Comparison of ENCODE assay signal across 24 mouse cellular contexts in the genomic region with DNA sequence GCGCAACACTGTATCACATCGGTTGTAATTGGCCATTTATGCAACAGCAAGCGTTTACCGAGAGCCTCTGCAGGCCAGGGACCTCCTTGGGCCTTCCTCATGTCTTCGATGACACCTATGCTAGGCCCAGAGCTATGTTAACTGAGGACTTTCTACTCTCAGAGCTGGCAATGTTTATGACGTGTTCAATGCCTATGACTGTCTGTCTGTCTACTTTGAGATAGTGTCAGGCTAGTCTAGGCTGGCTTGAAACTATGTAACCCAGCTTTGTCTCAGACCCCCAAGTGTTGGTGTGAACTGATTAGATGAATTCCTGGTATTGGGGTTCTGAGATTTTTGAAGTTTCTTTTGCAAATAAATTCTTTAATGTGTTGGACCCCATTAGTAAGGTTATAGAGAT.
A peak's percentile ranks its signal among the peaks of the same experiment; 100 is the strongest.
DNase-seq lines count a peak whose midpoint lies in the region; ATAC-seq and TF ChIP-seq lines count a peak whose summit lies in the region.
"Had no signal": no experiment of that assay in that cellular context is flagged by ENCODE, and none has a peak within 500 bp of the region (broad histone marks: within the 10 kb centered on the region; RNA-seq: fewer than 3 reads in every experiment).

No protein-coding gene starts in this region.

- H3K36me3 ChIP-seq in embryonic facial prominence, embryonic 15.5 days: no peaks in the 10 kb centered on the region
- peaks cover 50% of the 10 kb centered on the region for H3K36me3 ChIP-seq in embryonic facial prominence, embryonic 10.5 days (replicated peaks)
- H3K36me3 ChIP-seq in kidney, embryonic 15.5 days: 0 out of 2 replicates have a peak, but pooled peaks cover 3% of the 10 kb centered on the region
- peaks cover 0 to 29% of the 10 kb centered on the region in 2 experiments; a peak in 3 of 4 replicates for H3K36me3 ChIP-seq in MEL (ENCODE audit: control insufficient read depth in 1 of 2, insufficient read depth in 2 of 2, low read length in 2 of 2)
- H3K36me3 ChIP-seq in liver, embryonic 15.5 days (replicated peaks): peaks cover 5% of the 10 kb centered on the region
- H3K36me3 ChIP-seq: lung, embryonic 15.5 days; midbrain, embryonic 15.5 days; neural tube, embryonic 13.5 days had no signal

- TF ChIP-seq POLR2A in MEL (IDR thresholded peaks at IDR 0.05; ENCODE audit: control insufficient read depth in 1 of 2, insufficient read depth in 1 of 2, low read depth in 1 of 2, low read length in 2 of 2, poor library complexity in 1 of 2): no peak

- peaks cover 15% of the 10 kb centered on the region for H3K79me2 ChIP-seq in MEL (ENCODE audit: control insufficient read depth, insufficient read depth, low read length, poor library complexity)

- H3K4me1 ChIP-seq in embryonic facial prominence, embryonic 15.5 days: peaks cover 83% of the 10 kb centered on the region
- peaks cover 88% of the 10 kb centered on the region for H3K4me1 ChIP-seq in embryonic facial prominence, embryonic 10.5 days
- peaks cover 35% of the 10 kb centered on the region for H3K4me1 ChIP-seq in kidney, embryonic 15.5 days
- peaks cover 22 to 25% of the 10 kb centered on the region in 2 experiments for H3K4me1 ChIP-seq in MEL (ENCODE audit: control insufficient read depth in 1 of 2, insufficient read depth in 2 of 2, low read length in 2 of 2)
- H3K4me1 ChIP-seq in liver, embryonic 15.5 days (replicated peaks): peaks cover 61% of the 10 kb centered on the region

- H3K9ac ChIP-seq in embryonic facial prominence, embryonic 15.5 days: no peak overlapping the region
- no peak overlapping the region for H3K9ac ChIP-seq in kidney, embryonic 15.5 days
- H3K9ac ChIP-seq in MEL (ENCODE audit: control insufficient read depth, low read depth, low read length, poor library complexity, severe bottlenecking): no peak overlapping the region
- no peak overlapping the region for H3K9ac ChIP-seq in liver, embryonic 15.5 days
- H3K9ac ChIP-seq: hindbrain, embryonic 12.5 days; limb, embryonic 12.5 days; lung, embryonic 15.5 days; midbrain, embryonic 15.5 days; neural tube, embryonic 13.5 days had no signal

- no peaks in the 10 kb centered on the region for H3K9me3 ChIP-seq in embryonic facial prominence, embryonic 15.5 days (replicated peaks)
- H3K9me3 ChIP-seq in embryonic facial prominence, embryonic 10.5 days: no peaks in the 10 kb centered on the region
- no peaks in the 10 kb centered on the region for H3K9me3 ChIP-seq in kidney, embryonic 15.5 days (replicated peaks)
- H3K9me3 ChIP-seq in MEL (replicated peaks; ENCODE audit: insufficient read depth, low read length): no peaks in the 10 kb centered on the region
- no peaks in the 10 kb centered on the region for H3K9me3 ChIP-seq in liver, embryonic 15.5 days (replicated peaks)
- H3K9me3 ChIP-seq: hindbrain, embryonic 12.5 days; limb, embryonic 12.5 days; lung, embryonic 15.5 days; midbrain, embryonic 15.5 days; neural tube, embryonic 13.5 days had no signal

- peak overlapping the region; percentile 44; the same call in 1 of the 2 replicates for H3K27ac ChIP-seq in embryonic facial prominence, embryonic 15.5 days (replicated peaks)
- H3K27ac ChIP-seq in embryonic facial prominence, embryonic 10.5 days (replicated peaks): no peak overlapping the region
- H3K27ac ChIP-seq in kidney, embryonic 15.5 days: 0 out of 2 replicates have a peak overlapping the region, but pooled peaks have one; percentile 14
- 0 out of 2 replicates have a peak overlapping the region, but pooled peaks have one; percentile 4 for H3K27ac ChIP-seq in MEL (ENCODE audit: control insufficient read depth, low read depth, low read length)
- no peak overlapping the region for H3K27ac ChIP-seq in liver, embryonic 15.5 days (replicated peaks)
- H3K27ac ChIP-seq: gastrocnemius, adult 2 months; hindbrain, embryonic 12.5 days; midbrain, embryonic 15.5 days had no signal

- TF ChIP-seq EP300 in MEL (IDR thresholded peaks at IDR 0.05; ENCODE audit: low read depth in 1 of 2, low read length in 2 of 2): no peak

- ATAC-seq in embryonic facial prominence, embryonic 15.5 days (ENCODE audit: insufficient number of reproducible peaks, low FRiP score, low TSS enrichment, low read depth): no peak
- ATAC-seq in kidney, embryonic 15.5 days (replicated peaks; ENCODE audit: low FRiP score): no peak
- ATAC-seq in liver, embryonic 15.5 days (ENCODE audit: insufficient read depth): peak; percentile 29; the same call in 1 of the 2 replicates
- ATAC-seq: midbrain, embryonic 15.5 days had no signal

- H3K27me3 ChIP-seq in embryonic facial prominence, embryonic 15.5 days: no peaks in the 10 kb centered on the region
- H3K27me3 ChIP-seq in embryonic facial prominence, embryonic 10.5 days (replicated peaks; ENCODE audit: low read depth, poor library complexity, severe bottlenecking): no peaks in the 10 kb centered on the region
- no peaks in the 10 kb centered on the region for H3K27me3 ChIP-seq in kidney, embryonic 15.5 days
- no peaks in the 10 kb centered on the region for H3K27me3 ChIP-seq in MEL (ENCODE audit: control insufficient read depth in 1 of 2, insufficient read depth in 2 of 2, low read length in 2 of 2)
- no peaks in the 10 kb centered on the region for H3K27me3 ChIP-seq in liver, embryonic 15.5 days
- H3K27me3 ChIP-seq: hindbrain, embryonic 12.5 days; limb, embryonic 12.5 days; lung, embryonic 15.5 days; midbrain, embryonic 15.5 days; neural tube, embryonic 13.5 days had no signal

- 75% methylated on average over 6 of the region's 6 CpGs for WGBS in embryonic facial prominence, embryonic 15.5 days
- 91% methylated on average over 6 of the region's 6 CpGs for WGBS in embryonic facial prominence, embryonic 10.5 days
- 80% methylated on average over 6 of the region's 6 CpGs for WGBS in kidney, embryonic 15.5 days
- 72% methylated on average over 6 of the region's 6 CpGs for WGBS in liver, embryonic 15.5 days (ENCODE audit: insufficient replicate concordance)

- no peak for TF ChIP-seq RAD21 in MEL (IDR thresholded peaks at IDR 0.05; ENCODE audit: low read depth, low read length)

- no peak overlapping the region for H3K4me3 ChIP-seq in embryonic facial prominence, embryonic 15.5 days (replicated peaks)
- H3K4me3 ChIP-seq in embryonic facial prominence, embryonic 10.5 days: no peak overlapping the region
- no peak overlapping the region for H3K4me3 ChIP-seq in kidney, embryonic 15.5 days (replicated peaks)
- no peak overlapping the region for H3K4me3 ChIP-seq in MEL (ENCODE audit: control insufficient read depth in 1 of 2, insufficient read depth in 1 of 2, low read depth in 2 of 2, low read length in 2 of 2)
- H3K4me3 ChIP-seq in liver, embryonic 15.5 days (replicated peaks): no peak overlapping the region
- H3K4me3 ChIP-seq: gastrocnemius, adult 2 months; hindbrain, embryonic 12.5 days; layer of hippocampus, adult 2 months; limb, embryonic 12.5 days; lung, embryonic 15.5 days; midbrain, embryonic 15.5 days; neural tube, embryonic 13.5 days had no signal

- TF ChIP-seq CTCF in MEL (IDR thresholded peaks at IDR 0.05 in 2 of 3, conservative IDR thresholded peaks at IDR 0.05 in 1 of 3; ENCODE audit: control insufficient read depth in 1 of 3, insufficient read depth in 1 of 3, low read depth in 2 of 3, low read length in 3 of 3, poor library complexity in 1 of 3, severe bottlenecking in 1 of 3): no peak

- DNase-seq in embryonic facial prominence, embryonic 10.5 days (ENCODE audit: low spot score): no peak
- no peak for DNase-seq in kidney, adult 18-20 months
- peak; percentile 47 for DNase-seq in MEL (ENCODE audit: low read depth, low spot score)
- no peak for DNase-seq in left cerebral cortex, adult 8-10 months (ENCODE audit: low spot score in 2 of 2)
- DNase-seq in right cerebral cortex, postnatal 4 days: no peak
- DNase-seq: adrenal gland, postnatal 10 days; cerebellum, adult 8-10 months; gastrocnemius, adult 2 months; heart, postnatal 10 days; kidney, adult 9 months; kidney, postnatal 25 days; lung, postnatal 36 days; right cerebral cortex, postnatal 25 days; thymus, adult 2 months had no signal

- H3K4me2 ChIP-seq in embryonic facial prominence, embryonic 15.5 days (replicated peaks): no peak overlapping the region
- H3K4me2 ChIP-seq in kidney, embryonic 15.5 days: no peak overlapping the region
- no peak overlapping the region for H3K4me2 ChIP-seq in liver, embryonic 15.5 days
- H3K4me2 ChIP-seq: heart, embryonic 11.5 days; hindbrain, embryonic 12.5 days; limb, embryonic 12.5 days; lung, embryonic 15.5 days; midbrain, embryonic 15.5 days; neural tube, embryonic 13.5 days had no signal

TF ChIP-seq in MEL, 35 proteins besides CTCF, POLR2A, EP300 and RAD21:
- TF ChIP-seq GABPA (IDR thresholded peaks at IDR 0.05; ENCODE audit: low read depth, low read length) (no peak), E2F4 (IDR thresholded peaks at IDR 0.05; ENCODE audit: borderline replicate concordance, low read depth, low read length) (no peak), ZMIZ1 (IDR thresholded peaks at IDR 0.05; ENCODE audit: low read depth, low read length) (no peak), ZC3H11A (IDR thresholded peaks at IDR 0.05; ENCODE audit: low read depth, low read length) (no peak), JUND (IDR thresholded peaks at IDR 0.05; ENCODE audit: low read depth, low read length) (no peak), ZNF384 (IDR thresholded peaks at IDR 0.05; ENCODE audit: low read depth, low read length) (no peak), ZKSCAN1 (IDR thresholded peaks at IDR 0.05; ENCODE audit: low read depth, low read length) (no peak), MAFK (IDR thresholded peaks at IDR 0.05; ENCODE audit: borderline replicate concordance, low read depth, low read length) (no peak), MXI1 (IDR thresholded peaks at IDR 0.05; ENCODE audit: low read depth, low read length) (no peak), HCFC1 (IDR thresholded peaks at IDR 0.05; ENCODE audit: low read depth, low read length) (no peak), TCF12 (IDR thresholded peaks at IDR 0.05; ENCODE audit: low read depth, low read length) (no peak), MYC (IDR thresholded peaks at IDR 0.05; ENCODE audit: low read depth, low read length) (no peak), MAX (IDR thresholded peaks at IDR 0.05; ENCODE audit: low read length) (no peak), SMC3 (IDR thresholded peaks at IDR 0.05; ENCODE audit: low read depth, low read length) (no peak), UBTF (IDR thresholded peaks at IDR 0.05; ENCODE audit: borderline replicate concordance, insufficient read depth, low read depth, low read length) (no peak), USF1 (IDR thresholded peaks at IDR 0.05; ENCODE audit: low read depth, low read length) (no peak), BHLHE40 (IDR thresholded peaks at IDR 0.05; ENCODE audit: borderline replicate concordance, low read depth, low read length) (no peak), TAL1 (IDR thresholded peaks at IDR 0.05; ENCODE audit: low read length) (no peak)

Comparison
In these comparisons a context has a peak if more than half of its experiments do, and no peak if none do; other contexts are left out.
1. H3K27ac ChIP-seq: peak in embryonic facial prominence, embryonic 15.5 days (single experiment), kidney, embryonic 15.5 days (single experiment) and MEL (single experiment); none in embryonic facial prominence, embryonic 10.5 days (single experiment) and liver, embryonic 15.5 days (single experiment).